Mouse (Mus musculus) embryo, embryonic 11 days (tissue): Measurements from ENCODE around the gene Hoxb4.

Experiments
- DNase-seq: peaks from one replicate; pipeline ENCODE4 v3.0.0-alpha.2; 2015

The Hoxb4 gene

GRCm38 (mm10) chr11:96317608-96318367 is at the start of gene Hoxb4:
Hoxb4 (plus strand) TSS chr11:96318267.
- peak; percentile 72 for DNase-seq

DNA sequence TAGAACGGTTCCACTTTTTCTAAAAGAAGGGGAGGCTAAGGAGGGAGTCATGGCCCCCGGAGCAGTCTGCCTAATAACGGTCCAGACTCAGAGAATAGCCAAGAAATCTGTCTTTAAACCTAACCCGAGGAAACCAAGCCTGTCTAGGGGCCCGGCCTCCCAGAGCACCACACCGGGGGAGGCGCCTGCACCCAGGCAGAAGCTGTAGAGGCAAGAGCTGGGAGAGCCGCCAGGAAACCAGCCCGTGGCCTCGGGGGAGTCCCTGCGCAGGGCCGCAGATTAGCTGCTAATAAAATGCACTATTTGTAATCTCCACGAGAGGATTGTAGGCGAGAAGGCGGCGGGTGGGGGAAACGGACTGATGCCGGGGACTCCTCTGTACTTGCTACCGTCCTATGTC is 48.2 kb upstream of the Hoxb4 start:
- DNase-seq: no peak

- peak; percentile 81 for DNase-seq
These were observed 47.0 kb upstream of the Hoxb4 start, which contains the start of gene Hoxb9 for GRCm38 (mm10) chr11:96270996-96271540. Hoxb9 (plus strand) TSS chr11:96271457.

GRCm38 (mm10) chr11:96271541-96272011 is 46.5 kb upstream of the Hoxb4 start:
- DNase-seq: no peak

- no peak for DNase-seq
These were observed 45.8 kb upstream of the Hoxb4 start for GRCm38 (mm10) chr11:96272024-96272921.

DNA sequence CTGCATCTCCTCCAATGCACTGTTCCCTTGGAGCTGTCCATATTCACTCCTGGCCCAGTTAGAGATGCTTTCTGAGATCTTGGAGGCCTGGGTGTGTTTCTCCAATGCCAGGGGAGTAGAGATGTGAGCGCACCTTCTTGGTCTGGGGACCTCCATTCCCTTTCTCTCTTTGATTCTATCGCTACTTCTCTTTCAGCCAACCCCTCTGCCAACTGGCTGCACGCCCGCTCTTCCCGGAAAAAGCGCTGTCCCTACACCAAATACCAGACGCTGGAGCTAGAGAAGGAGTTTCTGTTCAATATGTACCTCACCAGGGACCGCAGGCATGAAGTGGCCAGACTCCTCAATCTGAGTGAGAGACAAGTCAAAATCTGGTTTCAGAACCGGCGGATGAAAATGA is 43.6 kb upstream of the Hoxb4 start:
- DNase-seq: no peak

- DNase-seq: no peak
These were observed 42.2 kb upstream of the Hoxb4 start for GRCm38 (mm10) chr11:96275896-96276295.

DNA sequence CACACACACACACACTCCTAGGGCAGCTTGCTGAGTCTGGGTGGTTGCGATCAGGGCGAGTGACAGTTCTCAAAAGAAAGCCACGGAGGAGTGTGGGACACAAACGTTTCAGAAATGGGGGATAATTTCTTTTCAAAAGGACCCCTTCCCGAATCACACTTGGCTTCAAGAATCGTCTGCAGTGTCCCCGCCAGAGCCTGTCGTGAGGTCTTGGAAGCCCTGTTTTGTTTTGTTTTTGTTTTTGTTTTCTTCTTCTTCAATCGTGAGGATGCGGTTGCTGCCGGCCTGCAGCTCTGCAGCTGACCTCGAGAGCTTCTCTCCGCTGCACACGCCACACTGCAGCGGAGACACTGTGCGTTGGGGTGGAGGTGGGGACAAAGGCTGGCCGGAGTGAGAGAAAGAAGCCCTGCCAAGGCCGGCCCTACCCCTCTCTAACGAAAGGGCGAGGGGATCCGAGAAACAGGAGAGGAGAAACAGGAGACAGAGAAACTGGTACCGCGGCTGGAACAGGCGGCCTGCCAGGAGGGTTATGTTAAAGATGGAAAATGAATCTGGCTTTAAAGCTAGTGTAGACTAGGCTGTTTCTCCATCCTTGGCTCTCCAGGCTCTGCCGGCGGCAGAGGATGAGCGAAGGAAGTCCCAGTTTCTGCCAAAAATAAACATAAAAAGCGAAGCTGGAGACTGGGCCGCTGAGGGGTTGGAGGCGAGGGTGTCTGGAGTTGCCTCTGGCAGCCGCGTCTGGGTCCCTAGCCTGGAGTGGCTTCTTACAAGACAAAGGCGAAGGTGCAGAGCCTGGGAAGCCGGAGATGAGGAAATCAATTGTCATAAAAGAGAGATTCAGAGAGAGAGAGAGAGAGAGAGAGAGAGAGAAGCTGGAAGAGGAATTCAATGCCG is 40.7 kb upstream of the Hoxb4 start:
- no peak for DNase-seq

GRCm38 (mm10) chr11:96278324-96278723 is 39.7 kb upstream of the Hoxb4 start:
- DNase-seq: no peak

DNA sequence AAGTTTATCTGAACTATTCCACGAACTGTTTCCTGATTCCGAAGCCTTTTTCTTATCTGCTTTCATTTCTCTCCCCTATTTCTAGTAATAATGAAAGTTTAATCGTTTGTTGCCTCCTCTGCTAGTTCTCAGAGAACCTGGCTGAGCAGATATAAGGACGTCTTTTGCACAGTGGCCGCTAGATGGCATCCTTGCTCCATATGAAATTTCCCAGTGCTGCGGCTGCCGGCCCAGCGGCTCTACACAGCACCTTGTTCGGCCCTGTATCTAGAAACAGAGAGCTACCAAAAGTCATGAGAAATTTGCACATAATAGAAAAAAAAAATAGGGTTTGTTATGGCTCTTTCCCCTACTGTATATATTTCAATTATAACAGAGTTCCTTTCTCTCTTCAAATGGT is 39.3 kb upstream of the Hoxb4 start:
- DNase-seq: peak; percentile 91

DNA sequence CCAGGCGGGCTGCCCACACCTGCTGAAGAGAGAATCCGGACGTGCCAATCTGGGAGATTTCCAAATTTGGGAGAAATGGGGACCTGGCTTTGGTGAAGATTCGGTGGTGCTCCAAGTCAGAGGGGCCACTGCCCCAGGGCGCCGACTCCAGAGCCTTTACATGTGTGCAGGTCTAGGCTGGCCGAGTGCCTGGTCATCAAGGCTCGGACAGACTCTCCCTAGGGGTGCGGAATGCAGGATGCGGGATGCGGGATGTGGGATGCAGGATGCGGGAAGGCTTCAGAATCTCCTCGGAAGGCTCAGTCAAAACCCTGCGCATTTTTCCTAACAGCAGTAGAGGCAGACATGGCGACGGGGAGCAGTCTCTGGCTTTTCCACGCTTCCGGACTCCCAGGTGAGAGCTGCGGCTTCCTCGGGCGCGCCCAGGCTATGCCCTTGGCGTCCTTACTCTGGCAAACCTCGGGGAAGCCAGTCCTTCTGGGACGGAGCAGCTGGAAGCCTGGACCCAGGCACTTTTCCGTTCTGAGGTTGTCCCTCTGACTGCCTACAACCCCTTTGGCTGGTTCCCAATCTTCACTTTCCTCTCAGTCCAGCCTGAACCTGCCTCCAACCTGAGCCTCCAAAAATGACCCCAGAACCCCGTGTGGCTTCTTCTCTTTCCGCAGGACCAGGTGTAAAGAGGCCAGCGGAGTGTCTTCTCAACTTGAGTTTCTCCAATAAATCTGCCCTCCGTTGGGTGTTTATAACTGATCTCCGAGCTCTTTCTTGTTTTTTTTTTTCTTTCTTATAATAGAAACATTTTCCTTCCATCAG is 38.4 kb upstream of the Hoxb4 start:
- DNase-seq: no peak

DNA sequence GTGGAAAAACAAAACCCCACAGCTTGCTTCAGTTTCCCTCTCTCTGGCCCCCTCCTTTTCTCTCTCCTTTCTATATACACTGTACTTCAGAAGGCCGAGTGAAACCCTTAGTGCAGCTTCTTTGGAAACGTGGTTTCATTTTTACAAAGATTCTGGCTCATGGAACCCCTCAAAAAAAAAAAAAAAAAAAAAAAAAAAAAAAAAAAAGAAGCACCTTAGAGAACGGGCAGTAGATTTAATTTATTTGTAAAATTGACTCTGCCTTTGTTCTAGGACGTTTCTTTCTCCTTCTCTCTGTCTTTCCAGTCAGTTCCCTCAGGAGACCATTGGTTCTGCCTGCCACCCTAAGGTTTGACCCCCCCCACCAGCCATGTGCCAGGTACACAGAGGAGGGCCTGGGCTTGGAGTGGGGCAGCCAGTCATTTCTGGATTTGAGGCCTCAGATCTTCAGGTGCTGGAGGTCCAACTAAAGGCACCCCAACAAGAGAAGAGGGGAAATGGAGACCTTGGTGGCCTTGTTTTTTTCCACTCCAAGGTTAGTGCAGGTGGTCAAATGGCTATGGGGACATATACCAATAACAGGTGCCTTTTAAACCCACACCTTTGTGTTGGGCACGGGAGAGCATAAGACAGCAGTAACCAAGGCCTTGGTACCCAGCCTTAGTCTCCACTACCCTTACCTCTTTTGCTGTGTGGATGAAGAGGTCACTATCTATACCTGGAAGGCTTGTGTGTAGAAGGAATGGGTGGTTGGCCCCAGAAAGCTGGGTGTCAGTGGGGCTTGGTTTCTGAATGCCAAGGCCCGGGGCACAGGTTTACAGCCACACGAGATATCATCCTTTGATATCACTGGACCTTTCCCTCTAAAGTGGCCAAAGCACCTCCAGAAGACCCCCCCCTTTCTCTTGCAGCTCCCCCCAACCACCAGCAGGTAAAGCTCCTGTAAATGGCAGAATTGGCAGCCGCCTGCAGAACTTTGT is 37.4 kb upstream of the Hoxb4 start:
- DNase-seq: no peak

DNA sequence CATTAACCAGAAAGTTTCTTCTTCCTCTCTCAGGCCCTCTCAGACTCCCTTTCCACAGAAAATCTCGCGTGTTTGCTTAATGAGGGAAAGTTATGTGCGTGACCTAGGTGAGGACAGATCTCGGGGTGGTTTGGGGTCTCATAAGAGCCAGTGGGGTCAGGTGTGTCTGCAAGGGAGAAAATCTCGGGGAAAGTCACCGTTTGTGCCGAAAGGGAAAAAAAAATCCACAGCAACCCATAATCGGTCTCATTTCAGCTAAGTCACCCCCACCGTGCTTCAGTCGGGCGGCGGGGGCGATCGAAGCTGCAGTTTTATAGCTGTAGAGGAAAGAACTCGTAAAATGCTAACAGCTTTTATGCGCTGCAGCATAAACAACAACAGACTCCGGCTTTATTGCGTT is 36.7 kb upstream of the Hoxb4 start:
- peak; percentile 35 for DNase-seq

DNA sequence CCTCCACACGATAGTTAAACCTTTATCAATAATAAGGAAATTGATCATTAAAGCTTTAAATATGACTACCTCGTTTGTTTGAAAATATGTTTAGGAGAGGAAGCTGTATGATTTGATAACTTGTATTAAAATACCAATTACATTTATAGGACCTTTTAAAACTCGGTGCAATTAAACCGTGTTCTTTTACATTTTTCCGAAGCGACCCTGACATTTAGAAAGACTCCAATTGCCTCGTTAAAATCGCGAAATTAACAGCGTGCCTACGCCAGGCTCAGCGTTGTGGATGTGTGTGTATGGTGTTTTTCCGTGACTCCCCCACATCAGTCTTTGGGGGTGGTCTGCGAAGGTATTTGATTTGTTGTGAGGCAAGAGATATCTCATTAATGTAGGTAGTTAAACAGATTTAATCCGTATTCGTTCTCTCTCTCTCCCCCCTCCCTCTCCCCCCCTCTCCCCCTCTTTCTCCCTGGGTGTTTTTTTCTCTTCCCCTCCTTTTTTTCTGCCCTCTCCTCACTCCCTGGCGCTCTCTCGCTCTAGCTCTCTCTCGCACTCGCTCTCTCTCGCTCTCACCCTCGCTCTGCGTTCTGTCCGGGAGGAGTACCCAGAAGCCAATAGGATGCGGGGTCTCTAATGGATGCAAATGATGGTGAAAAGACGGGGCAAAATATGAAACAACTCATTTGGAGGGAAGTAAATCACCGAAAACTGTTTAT is 36.1 kb upstream of the Hoxb4 start, which contains the start of gene Hoxb8:
TSS of gene Hoxb8 (plus strand) at position 51 of the 716 bp plus-strand sequence.
- DNase-seq: no peak

DNA sequence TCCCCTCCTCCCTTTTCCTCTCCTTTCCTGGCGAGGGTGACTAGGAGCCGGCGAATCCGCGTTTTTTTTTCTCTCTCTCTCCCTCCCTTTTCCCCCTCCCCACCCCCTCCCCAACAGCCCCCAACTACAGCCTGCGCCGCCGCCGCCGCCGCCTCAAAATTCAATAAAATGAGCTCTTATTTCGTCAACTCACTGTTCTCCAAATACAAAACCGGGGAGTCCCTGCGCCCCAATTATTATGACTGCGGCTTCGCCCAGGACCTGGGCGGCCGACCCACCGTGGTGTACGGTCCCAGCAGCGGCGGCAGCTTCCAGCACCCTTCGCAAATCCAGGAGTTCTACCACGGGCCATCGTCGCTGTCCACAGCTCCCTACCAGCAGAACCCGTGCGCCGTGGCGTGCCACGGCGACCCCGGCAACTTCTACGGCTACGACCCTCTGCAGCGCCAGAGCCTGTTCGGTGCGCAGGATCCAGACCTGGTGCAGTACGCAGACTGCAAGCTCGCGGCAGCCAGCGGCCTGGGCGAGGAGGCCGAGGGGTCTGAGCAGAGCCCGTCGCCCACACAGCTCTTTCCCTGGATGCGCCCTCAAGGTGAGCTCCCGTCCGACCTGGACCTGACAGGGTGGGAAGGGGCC is 35.2 kb upstream of the Hoxb4 start:
- DNase-seq: peak; percentile 78

DNA sequence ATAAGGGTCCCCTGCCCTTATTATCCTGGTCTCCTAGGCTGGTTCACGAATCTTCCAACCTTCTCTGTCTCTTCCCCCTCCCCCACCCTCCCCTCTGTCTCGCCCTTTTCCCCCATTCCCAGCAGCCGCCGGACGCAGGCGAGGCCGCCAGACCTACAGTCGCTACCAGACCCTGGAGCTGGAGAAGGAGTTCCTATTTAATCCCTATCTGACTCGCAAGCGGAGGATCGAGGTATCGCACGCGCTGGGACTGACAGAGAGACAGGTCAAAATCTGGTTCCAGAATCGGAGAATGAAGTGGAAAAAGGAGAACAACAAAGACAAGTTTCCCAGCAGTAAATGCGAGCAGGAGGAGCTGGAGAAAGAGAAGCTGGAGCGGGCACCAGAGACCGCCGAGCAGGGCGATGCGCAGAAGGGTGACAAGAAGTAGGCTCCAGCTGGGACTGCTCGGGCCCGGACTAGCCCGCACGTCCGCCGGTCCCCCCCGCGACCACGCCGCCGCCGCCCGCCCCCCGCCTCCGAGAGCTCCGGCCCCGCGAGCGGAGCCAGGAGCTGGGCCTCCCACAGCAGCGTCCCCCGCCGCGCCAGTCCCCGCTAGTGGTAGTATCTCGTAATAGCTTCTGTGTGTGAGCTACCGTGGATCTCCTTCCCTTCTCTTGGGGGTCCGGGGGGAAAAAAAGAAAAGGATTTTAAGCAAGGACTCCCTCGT is 33.9 kb upstream of the Hoxb4 start:
- DNase-seq: no peak

- DNase-seq: peak; percentile 87
These were observed 33.0 kb upstream of the Hoxb4 start for GRCm38 (mm10) chr11:96284774-96285734.
